Mouse (Mus musculus) lung, embryonic 16.5 days (tissue): ENCODE measurements around the gene Cyp2w1. TPM values are rescaled to one million over a fixed set of nuclear protein-coding genes. Genes with fewer than 3 reads are reported as not detected.

ENCODE experiments used
- ATAC-seq: fragments of 200-750 bp; cut with Nextera tagmentation; 2 replicates; pipeline ENCODE4 v1.8.0; 2017; ENCODE audit warnings: low read depth, mild to moderate bottlenecking, moderate library complexity
- H3K27ac ChIP-seq: fragments of 300-500 bp; sonication (generic); 2 replicates; pipeline ENCODE4 v1.5.1; 2014; ENCODE audit warnings: mild to moderate bottlenecking, control low read depth, low read length
- H3K27me3 ChIP-seq: fragments of 300-500 bp; sonication (generic); 2 replicates; pipeline ENCODE4 v1.6.1; 2014; ENCODE audit warnings: low read depth, low read length, mixed read lengths; ENCODE audit not compliant: control insufficient read depth, insufficient read depth
- H3K36me3 ChIP-seq: fragments of 300-500 bp; sonication (generic); 2 replicates; pipeline ENCODE4 v1.6.1; 2014; ENCODE audit warnings: low read length; ENCODE audit not compliant: control insufficient read depth, insufficient read depth
- H3K4me1 ChIP-seq: fragments of 300-500 bp; sonication (generic); replicated peaks from 2 replicates; pipeline ENCODE4 v1.6.1; 2014; ENCODE audit warnings: low read length, mixed read lengths; ENCODE audit not compliant: control insufficient read depth, insufficient read depth
- H3K4me2 ChIP-seq: fragments of 300-500 bp; sonication (generic); 2 replicates; pipeline ENCODE4 v1.6.1; 2014; ENCODE audit warnings: low read depth, low read length, control low read depth
- H3K4me3 ChIP-seq: fragments of 300-500 bp; sonication (generic); 2 replicates; pipeline ENCODE4 v1.5.1; 2014; ENCODE audit warnings: mild to moderate bottlenecking, low read length, control low read depth
- H3K9ac ChIP-seq: fragments of 300-500 bp; sonication (generic); 2 replicates; pipeline ENCODE4 v1.6.1; 2014; ENCODE audit warnings: low read length, control low read depth
- H3K9me3 ChIP-seq: fragments of 300-500 bp; sonication (generic); 2 replicates; pipeline ENCODE4 v1.6.1; 2016; ENCODE audit warnings: low read length; ENCODE audit not compliant: control insufficient read depth
- WGBS: fragments of 180-500 bp; shearing (Covaris S2); extraction: QIAGEN DNeasy Blood & Tissue Kit; methylation state at CpG from one replicate; pipeline ENCODE4 v1.1.7; 2014; 5-methylcytosine and 5-hydroxymethylcytosine counted together
- polyA plus RNA-seq: library from polyadenylated mRNA; unstranded; fragments of >200 nt; fragmentation: Nextera tagmentation; extraction: Ambion mirVana; gene quantifications from 2 replicates; pipeline ENCODE4 v1.2.1, GENCODE M21; 2015

Cyp2w1 gene
- polyA plus RNA-seq, 1 experiment from 2014 or later, result 0.18 TPM

DNA sequence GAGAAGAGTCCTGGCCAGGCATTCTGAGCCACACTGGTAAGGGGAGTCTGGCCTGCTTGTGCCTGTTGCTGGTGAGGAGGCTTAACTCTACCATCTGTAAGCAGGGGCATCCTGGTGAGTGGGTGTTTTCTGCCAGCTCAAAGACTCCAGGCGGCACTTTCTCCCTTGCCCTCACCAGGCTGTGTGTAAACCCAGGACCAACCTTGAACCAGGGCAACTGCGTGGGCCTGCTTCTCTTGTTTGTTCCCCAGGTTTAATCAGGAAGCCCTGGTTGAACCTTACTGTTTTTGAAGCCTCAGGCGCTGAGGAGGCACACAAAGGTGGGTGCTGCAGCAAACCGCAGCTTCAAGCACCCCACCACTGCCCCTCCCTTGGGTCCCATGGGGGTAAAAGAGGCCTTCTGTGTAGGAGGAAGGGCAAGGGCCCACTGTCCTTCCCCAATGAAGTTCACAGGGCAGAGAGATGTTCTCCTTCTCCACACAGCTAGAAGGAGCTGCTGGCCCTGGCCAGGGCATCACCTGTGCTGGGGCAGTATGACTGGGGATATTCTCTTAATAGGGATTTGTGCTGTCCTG lies 15.6 kb downstream of the Cyp2w1 start:
- H3K4me2 ChIP-seq, result no peak overlapping the region
- ATAC-seq, result no peak
- no peak overlapping the region for H3K27ac ChIP-seq
- 91% methylated on average over 4 of the region's 4 CpGs for WGBS
- H3K4me3 ChIP-seq, result no peak overlapping the region
- H3K27me3 ChIP-seq, result no peaks in the 10 kb centered on the region
- H3K4me1 ChIP-seq, result peaks cover 25% of the 10 kb centered on the region
- H3K9ac ChIP-seq, result no peak overlapping the region
- H3K9me3 ChIP-seq, result no peaks in the 10 kb centered on the region
- no peaks in the 10 kb centered on the region for H3K36me3 ChIP-seq

DNA sequence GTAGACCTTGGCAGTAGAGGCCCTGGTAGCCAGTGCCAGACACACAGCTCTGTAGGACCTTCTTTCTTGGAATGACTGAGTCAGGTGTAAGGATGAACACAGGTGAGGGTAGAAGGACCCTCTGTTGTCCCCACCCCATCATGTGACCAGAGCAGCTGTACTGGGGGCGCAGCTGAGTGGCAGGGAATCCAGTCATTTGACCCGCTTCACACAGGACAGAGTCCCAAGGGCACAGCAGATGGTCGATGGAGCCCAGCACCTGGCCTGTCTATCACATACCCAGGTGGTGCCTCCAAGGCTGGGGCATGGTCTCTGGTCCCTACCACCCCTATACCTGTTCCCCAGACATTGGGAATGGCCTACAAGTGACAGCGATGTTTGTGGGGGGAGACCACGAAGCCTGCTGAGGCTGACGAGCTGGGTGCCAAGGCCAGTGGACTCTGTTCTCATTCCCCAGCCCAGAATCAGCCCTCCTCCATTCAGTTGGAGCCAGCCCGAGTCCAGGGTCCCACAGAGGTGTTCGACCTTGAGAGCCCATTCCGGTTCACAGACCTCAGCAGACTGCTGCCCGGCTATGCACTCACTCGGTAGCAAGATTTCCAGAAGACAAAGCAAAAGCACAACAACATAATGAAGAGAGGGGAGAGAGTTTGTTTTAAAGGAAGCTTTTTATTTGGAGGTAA lies 16.4 kb downstream of the Cyp2w1 start:
- peaks cover 25% of the 10 kb centered on the region for H3K4me1 ChIP-seq
- ATAC-seq, result no peak
- no peak overlapping the region for H3K9ac ChIP-seq
- no peak overlapping the region for H3K27ac ChIP-seq
- H3K4me2 ChIP-seq, result no peak overlapping the region
- H3K36me3 ChIP-seq, result no peaks in the 10 kb centered on the region
- 85% methylated on average over 11 of the region's 11 CpGs for WGBS
- H3K9me3 ChIP-seq, result no peaks in the 10 kb centered on the region
- no peak overlapping the region for H3K4me3 ChIP-seq
- no peaks in the 10 kb centered on the region for H3K27me3 ChIP-seq

DNA sequence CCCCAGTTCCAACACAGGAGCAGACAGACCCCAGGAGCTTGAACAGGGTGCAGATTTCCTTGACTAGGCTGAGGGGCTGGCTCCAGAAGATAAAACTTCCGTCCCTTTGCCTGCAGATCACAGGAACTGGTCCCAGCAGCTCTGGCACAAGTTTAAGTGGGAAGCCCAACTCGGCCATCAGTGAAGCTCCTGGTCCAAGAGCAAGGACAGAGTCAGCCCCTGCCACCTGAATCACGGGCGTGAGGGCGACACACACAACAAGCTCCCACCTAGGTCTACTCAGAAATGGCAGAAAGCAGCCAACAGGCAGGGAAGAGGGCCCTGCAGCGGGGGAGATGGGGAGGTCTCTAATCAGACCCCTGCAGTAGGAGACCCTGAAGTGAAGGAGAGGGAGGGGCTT lies 17.9 kb downstream of the Cyp2w1 start:
- no peaks in the 10 kb centered on the region for H3K27me3 ChIP-seq
- ATAC-seq, result no peak
- no peaks in the 10 kb centered on the region for H3K36me3 ChIP-seq
- H3K9me3 ChIP-seq, result no peaks in the 10 kb centered on the region
- H3K4me2 ChIP-seq, result no peak overlapping the region
- no peak overlapping the region; the same call in 1 of the 2 replicates for H3K27ac ChIP-seq
- H3K9ac ChIP-seq, result peak overlapping the region; percentile 8; the same call in 1 of the 2 replicates
- peaks cover 23% of the 10 kb centered on the region for H3K4me1 ChIP-seq
- 72% methylated on average over 6 of the region's 6 CpGs for WGBS
- no peak overlapping the region for H3K4me3 ChIP-seq

DNA sequence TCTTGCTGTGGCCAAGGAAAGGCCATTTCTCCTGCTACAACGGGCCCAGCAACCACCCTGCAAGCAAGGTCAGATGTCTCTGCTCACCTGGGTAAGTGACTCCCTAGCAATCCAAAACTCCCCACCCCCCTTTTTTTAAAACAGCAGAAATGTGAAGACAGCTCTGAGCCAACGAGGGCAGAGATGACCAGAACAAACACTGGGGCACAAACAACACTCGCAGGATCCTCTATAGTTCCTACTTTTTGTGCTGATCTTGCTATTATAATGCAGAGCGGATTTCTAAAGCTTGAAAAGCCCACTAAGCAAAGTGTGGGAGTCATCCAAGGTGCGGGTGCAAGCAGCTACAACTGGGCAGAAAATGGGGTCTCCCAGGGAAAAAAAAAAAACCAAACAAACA lies 18.7 kb downstream of the Cyp2w1 start:
- Histone ChIP-seq H3K4me1 (peaks cover 22% of the 10 kb centered on the region), H3K9ac (peak overlapping the region; percentile 97), H3K9me3 (no peaks in the 10 kb centered on the region), H3K4me2 (peak overlapping the region; percentile 94), H3K36me3 (no peaks in the 10 kb centered on the region), H3K27ac (no peak overlapping the region; the same call in 1 of the 2 replicates), H3K4me3 (peak overlapping the region; percentile 80), H3K27me3 (no peaks in the 10 kb centered on the region)
- 50% methylated on average over 5 of the region's 5 CpGs for WGBS
- no peak for ATAC-seq

DNA sequence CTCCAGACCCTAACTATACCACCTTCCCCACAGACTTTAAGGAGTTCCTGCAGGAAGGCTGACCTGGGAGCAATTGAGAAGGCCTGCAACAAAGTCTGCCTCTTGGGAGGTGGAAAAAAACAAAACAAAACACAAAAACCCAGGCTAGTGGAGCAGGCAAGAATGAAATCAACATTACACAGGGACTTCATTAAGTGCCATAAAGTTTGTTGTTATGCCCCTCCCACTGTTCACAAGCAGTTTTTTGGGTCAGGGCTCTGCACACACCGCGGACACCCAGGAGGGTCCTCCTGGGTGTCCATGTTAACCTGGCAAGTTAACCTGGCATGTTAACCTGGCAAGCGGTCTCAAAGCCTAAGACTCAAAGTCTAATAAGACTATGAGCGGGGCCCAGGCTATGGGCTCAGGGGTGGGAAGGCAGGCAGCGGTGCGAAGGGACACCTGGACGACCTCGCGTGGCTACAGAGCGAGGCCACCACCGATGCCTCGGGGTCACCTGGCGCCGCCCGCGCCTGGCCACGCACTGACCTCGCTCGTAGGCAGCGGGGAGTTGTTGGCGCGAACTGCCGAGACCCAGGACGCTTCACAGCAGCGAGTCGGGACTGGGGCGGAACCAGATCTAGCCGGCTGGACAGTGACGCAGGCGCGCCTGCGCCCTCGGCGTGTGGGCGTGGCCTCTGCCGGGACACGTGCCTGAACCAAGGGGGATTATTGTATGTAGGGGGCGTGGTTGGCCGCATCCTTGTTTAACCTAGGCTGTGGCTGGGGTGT lies 19.4 kb downstream of the Cyp2w1 start:
- H3K9ac ChIP-seq, result peak overlapping the region; percentile 97
- no peaks in the 10 kb centered on the region for H3K9me3 ChIP-seq
- H3K4me2 ChIP-seq, result peak overlapping the region; percentile 94
- no peaks in the 10 kb centered on the region for H3K36me3 ChIP-seq
- no peaks in the 10 kb centered on the region for H3K27me3 ChIP-seq
- peak overlapping the region; percentile 80 for H3K4me3 ChIP-seq
- H3K27ac ChIP-seq, result peak overlapping the region; percentile 81
- WGBS, result 1% methylated on average over 39 of the region's 39 CpGs
- peak; percentile 96 for ATAC-seq
- peaks cover 23% of the 10 kb centered on the region for H3K4me1 ChIP-seq

DNA sequence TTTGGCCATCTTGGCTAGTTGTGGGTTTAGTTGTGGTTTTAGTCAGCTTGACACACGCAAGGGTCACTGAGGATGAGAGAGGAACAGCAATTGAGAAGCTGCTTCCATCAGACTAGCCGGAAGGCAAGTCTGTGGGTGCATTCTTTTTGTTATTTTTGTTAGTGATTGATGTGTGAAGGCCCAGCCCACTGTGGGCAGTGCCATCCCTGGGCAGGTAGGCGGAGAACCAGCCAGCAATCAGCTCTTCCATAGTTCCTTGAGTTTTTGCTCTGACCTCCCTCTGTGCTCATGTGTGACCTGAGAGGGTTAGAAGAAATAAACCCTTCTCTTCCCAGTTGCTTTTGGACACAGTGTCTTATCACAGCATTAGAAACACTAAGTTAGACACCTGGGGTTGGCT lies 20.7 kb downstream of the Cyp2w1 start:
- ATAC-seq, result no peak
- Histone ChIP-seq H3K9me3 (no peaks in the 10 kb centered on the region), H3K27ac (no peak overlapping the region), H3K4me3 (no peak overlapping the region), H3K4me1 (peaks cover 36% of the 10 kb centered on the region), H3K9ac (no peak overlapping the region), H3K27me3 (no peaks in the 10 kb centered on the region), H3K36me3 (no peaks in the 10 kb centered on the region), H3K4me2 (no peak overlapping the region)
- 93% methylated on average over 3 of the region's 3 CpGs for whole genome bisulfite sequencing

DNA sequence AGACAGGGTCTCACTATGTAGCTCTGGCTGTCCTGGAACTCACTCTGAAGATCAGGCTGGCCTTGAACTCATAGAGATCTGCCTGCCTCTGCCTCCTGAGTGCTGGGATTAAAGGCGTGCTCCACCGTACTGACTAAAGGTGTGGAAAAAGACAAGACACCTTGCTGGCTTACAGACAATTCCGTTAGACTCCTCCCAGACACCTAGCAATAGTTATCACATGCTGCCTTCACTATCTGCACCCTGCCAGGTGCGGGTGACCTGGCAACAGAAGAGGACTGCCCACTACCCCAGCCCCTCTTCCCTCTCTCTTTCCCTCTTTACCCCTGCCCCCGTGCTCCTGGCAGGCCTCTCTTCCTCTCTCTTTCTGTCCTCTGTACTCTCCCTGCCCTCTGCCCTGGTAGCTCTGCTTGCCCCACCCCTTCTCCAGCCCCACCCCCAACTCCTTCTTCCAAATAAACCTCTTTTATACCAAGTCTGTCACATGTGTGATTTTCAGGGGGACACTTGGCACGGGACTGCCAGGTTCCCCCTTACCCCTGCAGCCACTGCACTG lies 21.6 kb downstream of the Cyp2w1 start:
- H3K27me3 ChIP-seq, result no peaks in the 10 kb centered on the region
- 66% methylated on average over 6 of the region's 6 CpGs for WGBS
- no peak overlapping the region for H3K27ac ChIP-seq
- H3K9ac ChIP-seq, result no peak overlapping the region
- no peak for ATAC-seq
- H3K4me3 ChIP-seq, result no peak overlapping the region
- H3K4me1 ChIP-seq, result peaks cover 43% of the 10 kb centered on the region
- no peaks in the 10 kb centered on the region for H3K9me3 ChIP-seq
- H3K36me3 ChIP-seq, result no peaks in the 10 kb centered on the region
- no peak overlapping the region for H3K4me2 ChIP-seq

DNA sequence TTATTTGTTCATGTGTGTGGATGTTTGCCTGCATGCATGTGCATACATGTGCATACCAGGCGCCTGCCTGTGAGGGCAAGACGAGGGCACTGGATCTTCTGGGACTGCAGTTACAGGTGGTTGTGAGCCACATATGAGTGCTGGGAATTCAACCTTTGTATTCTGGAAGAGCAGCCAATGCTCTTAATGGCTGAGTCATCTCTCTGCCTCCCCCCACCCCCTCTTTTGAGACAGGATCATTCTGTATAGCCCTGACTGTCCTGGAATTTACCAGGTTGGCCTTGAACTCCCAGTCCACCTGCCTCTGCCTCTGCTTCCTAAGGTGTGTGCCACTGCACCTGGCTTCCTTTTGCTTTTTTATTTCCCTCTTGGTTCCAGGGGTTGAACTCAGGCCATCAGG lies 22.4 kb downstream of the Cyp2w1 start:
- Histone ChIP-seq H3K27ac (no peak overlapping the region), H3K9ac (no peak overlapping the region), H3K4me1 (peaks cover 52% of the 10 kb centered on the region), H3K27me3 (no peaks in the 10 kb centered on the region), H3K9me3 (no peaks in the 10 kb centered on the region), H3K36me3 (no peaks in the 10 kb centered on the region), H3K4me2 (no peak overlapping the region), H3K4me3 (no peak overlapping the region)
- ATAC-seq, result no peak
- WGBS, result 81% methylated on average over 2 of the region's 2 CpGs
